Mouse (Mus musculus) intestine, postnatal 0 days (tissue): ENCODE measurements at regions not wholly inside any gene's neighbourhood (a gene's known extent, or its start where the extent isn't known, plus 50 kb on each side); places are given as distances from the start of the nearest gene placed in this dataset.

Experiments
- ATAC-seq: fragments of 200-750 bp; cut with Nextera tagmentation; 2 replicates; pipeline ENCODE4 v1.8.0; 2017; ENCODE audit warnings: mild to moderate bottlenecking, moderate TSS enrichment, moderate library complexity
- H3K27ac ChIP-seq: fragments of 300-500 bp; sonication (generic); 2 replicates; pipeline ENCODE4 v1.5.1; 2014; ENCODE audit warnings: mild to moderate bottlenecking, low read depth, low read length, moderate library complexity
- H3K27me3 ChIP-seq: fragments of 300-500 bp; sonication (generic); replicated peaks from 2 replicates; pipeline ENCODE4 v1.6.1; 2014; ENCODE audit warnings: low read length, mixed read lengths; ENCODE audit not compliant: control insufficient read depth, insufficient read depth
- H3K36me3 ChIP-seq: fragments of 300-500 bp; sonication (generic); 2 replicates; pipeline ENCODE4 v1.6.1; 2014; ENCODE audit warnings: mild to moderate bottlenecking, moderate library complexity; ENCODE audit not compliant: control insufficient read depth, insufficient read depth
- H3K4me1 ChIP-seq: fragments of 300-500 bp; sonication (generic); replicated peaks from 2 replicates; pipeline ENCODE4 v1.6.1; 2014; ENCODE audit warnings: antibody characterized with exemption, low read length, mixed read lengths; ENCODE audit not compliant: control insufficient read depth, insufficient read depth
- H3K4me2 ChIP-seq: fragments of 300-500 bp; sonication (generic); replicated peaks from 2 replicates; pipeline ENCODE4 v1.6.1; 2014; ENCODE audit warnings: low read depth, mild to moderate bottlenecking, moderate library complexity
- H3K4me3 ChIP-seq: fragments of 300-500 bp; sonication (generic); 2 replicates; pipeline ENCODE4 v1.5.1; 2014; ENCODE audit warnings: low read depth, low read length
- H3K9ac ChIP-seq: fragments of 300-500 bp; sonication (generic); 2 replicates; pipeline ENCODE4 v1.6.1; 2014; ENCODE audit warnings: mild to moderate bottlenecking, low read depth, low read length
- H3K9me3 ChIP-seq: fragments of 300-500 bp; sonication (generic); 2 replicates; pipeline ENCODE4 v1.6.1; 2016; ENCODE audit warnings: mixed run types; ENCODE audit not compliant: control insufficient read depth
- CTCF ChIP-seq: sonication (generic); IDR thresholded peaks from 2 replicates; pipeline ENCODE4 v1.5.1; 2016; ENCODE audit warnings: low read depth, mild to moderate bottlenecking, control low read depth, antibody characterized with exemption, moderate library complexity
- WGBS: fragments of 180-500 bp; shearing (Covaris S2); extraction: QIAGEN DNeasy Blood & Tissue Kit; methylation state at CpG from one replicate; pipeline ENCODE4 v1.1.7; 2014; 5-methylcytosine and 5-hydroxymethylcytosine counted together

DNA sequence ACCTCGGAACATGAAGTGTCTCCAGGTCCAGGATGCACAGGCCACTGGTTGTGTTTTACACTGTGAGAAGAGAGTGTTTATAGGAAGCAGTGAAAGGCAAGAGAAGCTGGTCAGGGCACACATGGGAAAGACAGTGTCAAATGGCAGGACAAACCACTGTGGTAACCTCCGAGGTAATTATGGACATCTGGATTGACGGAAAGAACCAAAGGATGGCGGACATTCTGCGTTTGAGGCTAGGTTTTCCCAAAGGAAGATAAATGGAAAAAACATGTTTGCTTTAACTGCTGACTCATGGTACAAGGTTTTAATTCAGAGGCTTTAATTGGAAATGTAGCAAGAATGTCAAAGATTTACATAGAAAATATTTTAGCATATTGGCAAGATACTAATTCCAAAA lies 80.2 kb downstream of the Tmem30b start:
- Histone ChIP-seq H3K9me3 (no peaks in the 10 kb centered on the region), H3K9ac (no peak overlapping the region), H3K4me3 (no peak overlapping the region), H3K4me1 (no peaks in the 10 kb centered on the region), H3K27me3 (no peaks in the 10 kb centered on the region), H3K4me2 (no peak overlapping the region), H3K36me3 (no peaks in the 10 kb centered on the region), H3K27ac (no peak overlapping the region)
- ATAC-seq: no peak
- no peak for TF ChIP-seq CTCF
- WGBS: 85% methylated on average over 5 of the region's 5 CpGs

- WGBS: 90% methylated on average over 5 of the region's 5 CpGs
- Histone ChIP-seq H3K9me3 (no peaks in the 10 kb centered on the region), H3K27ac (no peak overlapping the region), H3K27me3 (no peaks in the 10 kb centered on the region), H3K4me1 (no peaks in the 10 kb centered on the region), H3K9ac (no peak overlapping the region), H3K4me3 (no peak overlapping the region), H3K4me2 (no peak overlapping the region), H3K36me3 (no peaks in the 10 kb centered on the region)
- TF ChIP-seq CTCF: no peak
- no peak for ATAC-seq
Observed at GRCm38 (mm10) chr12:73464311-73464710, 81.9 kb downstream of the Tmem30b start.

- no peak for TF ChIP-seq CTCF
- Histone ChIP-seq H3K4me2 (no peak overlapping the region), H3K9me3 (no peaks in the 10 kb centered on the region), H3K9ac (no peak overlapping the region), H3K4me1 (no peaks in the 10 kb centered on the region), H3K36me3 (no peaks in the 10 kb centered on the region), H3K27ac (no peak overlapping the region), H3K4me3 (no peak overlapping the region), H3K27me3 (no peaks in the 10 kb centered on the region)
- no peak for ATAC-seq
- WGBS: 54% methylated on average over 5 of the region's 5 CpGs
Observed at GRCm38 (mm10) chr12:73462091-73462490, 84.1 kb downstream of the Tmem30b start.

DNA sequence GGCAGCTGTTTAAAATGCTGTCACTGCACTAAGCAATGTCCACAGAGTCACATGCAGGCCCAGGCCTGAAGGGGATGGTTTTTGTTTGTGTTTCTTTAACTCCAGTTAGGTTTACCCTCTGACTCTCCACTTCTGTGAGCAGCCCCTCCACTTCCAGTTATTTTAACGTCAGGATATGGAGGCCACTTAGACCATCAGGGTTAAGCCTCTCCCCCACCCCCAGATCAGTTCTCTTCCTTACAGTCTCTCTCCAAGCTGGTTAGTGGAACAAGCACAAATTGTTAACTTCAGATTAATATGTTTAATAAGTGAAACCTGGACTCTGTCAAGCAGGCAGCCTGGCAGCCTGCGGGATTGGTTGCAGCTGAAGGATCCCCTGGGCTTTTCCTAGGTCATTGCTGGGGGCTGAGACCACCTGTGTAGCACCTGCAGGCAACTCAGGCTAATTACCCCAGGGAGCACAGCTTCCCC lies 85.9 kb downstream of the Tmem30b start:
- 33% methylated on average over 2 of the region's 2 CpGs for WGBS
- H3K27me3 ChIP-seq: no peaks in the 10 kb centered on the region
- no peak for ATAC-seq
- TF ChIP-seq CTCF: no peak
- no peak overlapping the region for H3K27ac ChIP-seq
- H3K4me1 ChIP-seq: no peaks in the 10 kb centered on the region
- H3K36me3 ChIP-seq: no peaks in the 10 kb centered on the region
- H3K9me3 ChIP-seq: no peaks in the 10 kb centered on the region
- no peak overlapping the region for H3K9ac ChIP-seq
- no peak overlapping the region for H3K4me2 ChIP-seq
- no peak overlapping the region for H3K4me3 ChIP-seq

DNA sequence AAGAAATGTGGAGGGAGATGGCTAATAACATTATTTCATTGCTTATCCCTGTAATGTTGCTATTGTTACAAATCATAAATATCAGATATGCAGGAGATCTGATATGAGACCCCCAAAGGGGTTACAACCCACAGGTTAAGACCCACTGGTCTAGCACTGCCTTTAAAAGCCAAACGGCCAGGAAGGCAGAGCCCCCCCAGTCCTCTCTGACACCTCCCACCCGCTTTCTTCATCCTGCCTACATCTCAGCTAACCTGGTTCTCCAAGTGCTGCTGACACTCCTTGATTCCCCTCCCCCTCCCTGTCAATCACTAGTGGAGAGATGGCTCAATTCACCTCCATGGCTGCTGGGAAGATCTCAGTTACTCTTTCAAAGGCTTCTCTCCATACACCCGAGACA lies 94.9 kb downstream of the Tmem30b start:
- Histone ChIP-seq H3K4me1 (no peaks in the 10 kb centered on the region), H3K4me2 (no peak overlapping the region), H3K36me3 (no peaks in the 10 kb centered on the region), H3K9me3 (no peaks in the 10 kb centered on the region), H3K27ac (no peak overlapping the region), H3K4me3 (no peak overlapping the region), H3K27me3 (no peaks in the 10 kb centered on the region), H3K9ac (no peak overlapping the region)
- TF ChIP-seq CTCF: no peak
- no peak for ATAC-seq
- WGBS: 70% methylated on average over 3 of the region's 3 CpGs

GRCm38 (mm10) chr12:73450541-73450940 lies 95.7 kb downstream of the Tmem30b start:
- no peaks in the 10 kb centered on the region for H3K36me3 ChIP-seq
- H3K4me2 ChIP-seq: no peak overlapping the region
- H3K4me1 ChIP-seq: no peaks in the 10 kb centered on the region
- 85% methylated on average over 4 of the region's 4 CpGs for WGBS
- no peak for TF ChIP-seq CTCF
- no peaks in the 10 kb centered on the region for H3K27me3 ChIP-seq
- H3K4me3 ChIP-seq: no peak overlapping the region
- ATAC-seq: no peak
- no peak overlapping the region for H3K9ac ChIP-seq
- no peak overlapping the region for H3K27ac ChIP-seq
- H3K9me3 ChIP-seq: no peaks in the 10 kb centered on the region

- 55% methylated on average over 9 of the region's 9 CpGs for WGBS
- no peak overlapping the region for H3K27ac ChIP-seq
- no peaks in the 10 kb centered on the region for H3K4me1 ChIP-seq
- H3K9ac ChIP-seq: no peak overlapping the region
- H3K27me3 ChIP-seq: no peaks in the 10 kb centered on the region
- H3K4me3 ChIP-seq: no peak overlapping the region
- H3K36me3 ChIP-seq: no peaks in the 10 kb centered on the region
- no peak for ATAC-seq
- no peak overlapping the region for H3K4me2 ChIP-seq
- peak; percentile 75 for TF ChIP-seq CTCF
- no peaks in the 10 kb centered on the region for H3K9me3 ChIP-seq
Observed at GRCm38 (mm10) chr12:73449911-73450520, 96.2 kb downstream of the Tmem30b start.
